Mouse (Mus musculus) testis, adult 2 months (tissue): ENCODE results near the gene Ifi202b. TPM values are rescaled to one million over a fixed set of nuclear protein-coding genes. Genes with fewer than 3 reads are reported as not detected.
"Not testable (repeated sequence)": the region's sequence is repeated elsewhere in the genome, so short reads cannot be mapped to it uniquely, and the experiment has no call there.

Experiments used
- H3K27ac ChIP-seq: fragments of 200-500 bp; 2 replicates; pipeline ENCODE4 v1.5.1; 2012; ENCODE audit warnings: low read depth, low read length; ENCODE audit not compliant: control insufficient read depth, insufficient read depth
- H3K27me3 ChIP-seq: fragments of 200-500 bp; 2 replicates; pipeline ENCODE4 v1.6.1; 2012; ENCODE audit warnings: mild to moderate bottlenecking, low read length, moderate library complexity; ENCODE audit not compliant: control insufficient read depth, insufficient read depth
- H3K36me3 ChIP-seq: fragments of 200-500 bp; 2 replicates; pipeline ENCODE4 v1.6.1; 2012; ENCODE audit warnings: mild to moderate bottlenecking, low read length; ENCODE audit not compliant: control insufficient read depth, insufficient read depth
- H3K4me1 ChIP-seq: fragments of 200-500 bp; 2 replicates; pipeline ENCODE4 v1.6.1; 2012; ENCODE audit warnings: low read length; ENCODE audit not compliant: control insufficient read depth, insufficient read depth
- H3K4me3 ChIP-seq: fragments of 200-500 bp; 2 replicates; pipeline ENCODE4 v1.5.1; 2012; ENCODE audit warnings: low read depth, mild to moderate bottlenecking, low read length, moderate library complexity, mixed read lengths; ENCODE audit not compliant: control insufficient read depth
- CTCF ChIP-seq: fragments of 200-500 bp; IDR thresholded peaks from 2 replicates; pipeline ENCODE4 v1.5.1; 2012; ENCODE audit warnings: low read depth, mild to moderate bottlenecking, inconsistent platforms, low read length, moderate library complexity; ENCODE audit not compliant: control insufficient read depth, insufficient read depth, insufficient replicate concordance
- POLR2A ChIP-seq: fragments of 200-500 bp; IDR thresholded peaks from 2 replicates; pipeline ENCODE4 v1.6.1; 2012; ENCODE audit warnings: low read depth, mild to moderate bottlenecking, inconsistent platforms, low read length, moderate library complexity; ENCODE audit not compliant: control insufficient read depth
- polyA plus RNA-seq: library from polyadenylated mRNA; depleted of rRNA; stranded (reverse); fragments of >200 nt; gene quantifications from 2 replicates; pipeline ENCODE4 v1.2.3, GENCODE M21; 2012

Ifi202b gene
- polyA plus RNA-seq, 1 experiment: not detected

DNA sequence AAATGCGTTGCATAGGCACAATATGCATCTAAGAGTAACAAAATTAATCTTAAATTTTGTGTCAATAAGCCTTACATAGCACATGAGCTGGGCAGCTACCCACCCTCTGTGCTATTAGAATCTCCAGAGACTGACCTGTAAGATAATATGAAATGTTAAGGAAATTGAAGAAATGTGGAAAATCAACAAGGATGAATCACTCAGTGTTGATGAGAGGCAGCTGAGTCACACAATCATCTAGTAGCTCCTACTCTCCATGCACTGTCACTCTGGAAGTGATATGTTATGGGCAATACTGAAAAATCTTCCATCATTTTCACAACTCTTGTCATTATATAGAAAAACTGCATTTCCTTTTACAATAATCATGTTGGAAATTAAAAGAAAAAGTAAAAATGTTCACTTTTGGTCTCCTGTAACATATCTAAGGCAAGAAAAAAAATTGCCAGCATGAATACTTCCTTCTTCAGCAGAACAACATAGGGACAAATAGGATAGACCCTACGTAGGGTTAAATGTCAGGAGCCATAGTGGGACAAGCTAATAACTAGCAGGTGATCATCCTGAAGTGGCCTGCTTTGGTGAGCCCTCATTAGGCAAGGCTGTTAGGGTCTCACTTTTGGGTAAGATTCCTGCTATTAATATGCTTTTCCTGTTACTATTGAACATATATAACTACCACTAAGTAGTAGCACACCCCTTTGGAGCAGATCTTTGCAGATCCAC lies 27.3 kb downstream of the Ifi202b start:
- H3K4me3 ChIP-seq: no peak overlapping the region
- TF ChIP-seq CTCF: no peak
- no peak for TF ChIP-seq POLR2A

DNA sequence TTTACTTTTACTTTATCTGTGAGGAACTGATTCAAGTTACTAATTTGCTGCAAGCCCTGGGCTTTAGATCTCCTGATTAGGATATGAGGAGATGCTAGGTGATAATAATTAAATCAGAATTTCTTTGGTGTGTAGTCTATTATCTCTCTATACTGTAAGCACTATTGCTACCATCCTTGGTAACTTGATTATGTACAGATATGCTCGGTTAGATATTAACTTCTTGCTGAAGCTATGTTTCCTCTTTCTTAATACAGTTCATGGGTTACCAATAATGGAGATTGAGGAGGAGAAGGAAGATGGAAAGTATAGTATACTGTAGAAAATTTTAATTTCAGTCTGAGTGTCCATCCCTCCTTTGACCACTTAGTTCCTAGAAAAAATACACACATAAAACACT lies 29.0 kb downstream of the Ifi202b start:
- TF ChIP-seq CTCF: no peak
- no peak for TF ChIP-seq POLR2A
- Histone ChIP-seq H3K4me1 (no peaks in the 10 kb centered on the region), H3K4me3 (no peak overlapping the region), H3K27me3 (no peaks in the 10 kb centered on the region), H3K36me3 (no peaks in the 10 kb centered on the region), H3K27ac (no peak overlapping the region)

More for the DNA sequence above, 27.3 kb downstream of the Ifi202b start:
- Histone ChIP-seq H3K27me3 (no peaks in the 10 kb centered on the region), H3K4me1 (no peaks in the 10 kb centered on the region), H3K36me3 (no peaks in the 10 kb centered on the region), H3K27ac (no peak overlapping the region)

DNA sequence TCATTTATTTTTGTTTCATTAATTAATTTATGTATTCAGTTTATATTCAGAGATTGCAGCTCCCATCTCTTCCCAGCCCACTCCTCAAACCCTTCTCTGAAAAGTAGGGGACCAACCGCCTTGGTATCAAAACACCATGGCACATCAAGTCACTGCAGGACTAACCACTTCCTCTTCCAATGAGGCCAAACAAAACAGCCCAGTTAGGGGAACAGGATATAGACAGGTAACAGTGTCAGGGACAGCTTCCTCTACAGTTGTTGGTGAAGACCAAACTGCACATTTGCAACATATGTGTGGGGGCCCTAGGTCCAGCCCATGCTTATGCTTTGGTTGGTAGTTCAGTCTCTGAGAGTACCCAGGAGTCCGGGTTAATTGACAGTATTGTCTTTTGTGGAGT lies 33.5 kb downstream of the Ifi202b start:
- H3K27ac ChIP-seq, H3K4me1 ChIP-seq, H3K36me3 ChIP-seq, H3K4me3 ChIP-seq, H3K27me3 ChIP-seq: not testable (repeated sequence)

DNA sequence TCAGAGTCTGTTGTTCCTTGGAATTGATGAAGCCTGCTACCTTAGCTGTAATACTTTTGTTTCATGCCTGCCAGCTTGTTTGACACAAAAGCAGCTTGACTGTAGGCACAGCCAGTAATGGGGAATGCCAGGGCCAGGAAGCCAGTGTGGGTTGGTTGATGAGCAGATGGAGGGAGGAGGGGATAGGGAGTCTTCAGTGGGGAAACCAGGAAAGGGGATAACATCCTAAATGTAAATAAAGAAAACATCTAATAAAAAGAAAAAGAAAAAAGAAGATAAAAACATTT lies 39.8 kb downstream of the Ifi202b start:
- not testable (repeated sequence) for H3K27ac ChIP-seq, H3K27me3 ChIP-seq, H3K36me3 ChIP-seq, H3K4me3 ChIP-seq, H3K4me1 ChIP-seq

DNA sequence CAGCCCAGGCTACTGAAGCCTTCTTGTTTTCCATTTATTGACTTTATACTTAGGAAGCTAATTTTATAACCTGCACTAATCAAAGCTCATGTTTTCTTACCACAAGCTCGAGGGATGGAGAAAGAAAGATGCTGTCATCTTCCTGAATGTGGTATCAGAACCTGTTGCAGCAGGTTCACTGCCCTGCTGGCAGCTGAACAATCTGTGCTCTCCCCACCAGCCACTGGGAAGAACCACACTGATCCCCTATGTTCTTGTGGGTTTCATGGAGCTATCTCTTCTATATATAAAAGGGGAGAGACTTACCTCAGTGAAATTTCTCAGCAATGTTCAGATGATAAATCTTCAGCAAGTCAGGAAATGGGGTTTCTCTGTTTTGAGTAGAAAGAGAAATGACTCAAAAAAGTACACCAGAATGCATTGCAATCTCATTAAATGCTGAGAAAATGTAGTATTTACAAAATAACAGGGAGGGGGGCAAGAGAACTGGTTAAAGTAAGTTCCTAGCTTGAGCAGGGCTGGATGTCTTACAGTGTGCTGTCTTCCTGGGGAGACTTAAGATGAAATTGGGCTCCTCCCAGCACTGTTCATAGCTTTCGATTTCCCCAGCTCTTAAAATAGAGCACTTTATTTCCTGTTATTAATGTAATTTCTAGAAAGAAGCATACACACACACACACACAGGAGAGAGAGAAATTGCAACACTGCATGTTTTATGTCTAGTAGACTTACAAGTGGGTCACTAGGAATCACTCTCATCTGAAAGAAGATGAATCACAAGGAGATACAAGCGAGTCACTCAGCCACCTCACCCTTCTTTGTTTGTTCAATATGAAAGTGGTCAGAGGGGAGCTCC lies 40.4 kb downstream of the Ifi202b start, which contains the start of the genes Mndal and Ifi203:
Mndal (minus strand) TSS at position 568 of the 856 bp plus-strand sequence.
Ifi203 (minus strand) TSS at position 749 of the 856 bp plus-strand sequence.
- not testable (repeated sequence) for H3K36me3 ChIP-seq

DNA sequence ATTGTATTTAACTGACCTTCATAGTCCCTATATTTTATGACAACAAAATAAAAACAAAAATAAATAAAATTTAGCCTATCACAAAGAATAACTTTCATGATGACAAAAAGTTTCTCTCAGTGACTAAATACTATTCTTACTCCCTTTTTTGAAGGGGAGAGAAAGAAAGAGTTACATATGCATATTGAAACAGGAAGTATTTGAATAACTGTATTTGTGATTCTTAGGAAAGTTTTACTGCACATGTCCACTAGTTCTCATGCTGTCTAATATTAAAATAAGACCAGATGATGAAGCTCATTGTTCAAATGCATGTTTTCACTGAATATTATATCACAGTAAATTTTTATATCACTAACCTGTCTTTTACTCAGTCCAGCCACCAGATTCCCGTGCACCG lies 41.0 kb downstream of the Ifi202b start:
- H3K27me3 ChIP-seq: not testable (repeated sequence)

More for the DNA sequence above, 40.4 kb downstream of the Ifi202b start, which contains the start of the genes Mndal and Ifi203:
- H3K27ac ChIP-seq, H3K4me1 ChIP-seq, H3K4me3 ChIP-seq, H3K27me3 ChIP-seq: not testable (repeated sequence)

DNA sequence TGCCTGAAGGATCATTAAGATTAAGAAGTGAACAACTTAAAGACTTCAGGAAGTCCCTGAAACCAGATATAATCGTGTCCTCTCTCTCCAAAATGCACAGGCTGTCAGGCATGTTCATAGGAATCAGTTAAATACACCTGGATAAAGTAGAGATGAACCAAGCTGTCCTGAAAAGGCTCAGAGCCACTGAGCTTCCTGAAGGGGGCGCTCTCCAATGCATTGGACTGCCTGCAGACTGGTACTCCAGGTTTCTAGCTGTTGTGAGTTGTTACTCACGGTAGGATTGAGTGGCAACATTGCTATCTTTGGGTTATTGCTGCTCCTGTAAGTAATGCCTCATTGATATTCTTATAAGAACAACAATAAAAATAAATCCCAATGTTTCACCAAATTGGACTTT lies 63.3 kb downstream of the Ifi202b start:
- H3K27ac ChIP-seq, H3K4me1 ChIP-seq, H3K36me3 ChIP-seq, H3K4me3 ChIP-seq, H3K27me3 ChIP-seq: not testable (repeated sequence)

More for the DNA sequence above, 41.0 kb downstream of the Ifi202b start:
- H3K4me3 ChIP-seq, H3K36me3 ChIP-seq, H3K4me1 ChIP-seq, H3K27ac ChIP-seq: not testable (repeated sequence)

DNA sequence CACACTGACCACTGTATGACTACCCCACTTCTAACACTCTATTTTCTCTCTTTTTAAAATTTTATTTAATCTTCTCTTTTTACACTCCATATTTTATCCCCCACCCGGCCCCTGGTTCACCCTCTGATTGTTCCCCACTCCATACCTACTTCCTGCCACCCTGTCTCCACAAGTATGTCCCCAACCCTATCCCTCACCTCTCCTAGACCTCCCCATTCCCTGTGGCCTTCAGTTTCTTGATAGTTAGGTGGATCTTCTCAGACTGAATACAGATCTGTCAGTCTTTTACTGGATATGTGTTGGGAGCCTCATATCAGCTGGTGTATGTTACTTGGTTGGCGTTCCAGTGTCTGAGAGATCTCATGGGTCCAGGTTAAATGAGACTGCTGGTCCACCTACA lies 68.0 kb downstream of the Ifi202b start:
- no peak overlapping the region for H3K27ac ChIP-seq
- no peaks in the 10 kb centered on the region for H3K4me1 ChIP-seq
- H3K4me3 ChIP-seq: no peak overlapping the region
- H3K36me3 ChIP-seq: no peaks in the 10 kb centered on the region
- H3K27me3 ChIP-seq: no peaks in the 10 kb centered on the region
- no peak for TF ChIP-seq POLR2A
- no peak for TF ChIP-seq CTCF

DNA sequence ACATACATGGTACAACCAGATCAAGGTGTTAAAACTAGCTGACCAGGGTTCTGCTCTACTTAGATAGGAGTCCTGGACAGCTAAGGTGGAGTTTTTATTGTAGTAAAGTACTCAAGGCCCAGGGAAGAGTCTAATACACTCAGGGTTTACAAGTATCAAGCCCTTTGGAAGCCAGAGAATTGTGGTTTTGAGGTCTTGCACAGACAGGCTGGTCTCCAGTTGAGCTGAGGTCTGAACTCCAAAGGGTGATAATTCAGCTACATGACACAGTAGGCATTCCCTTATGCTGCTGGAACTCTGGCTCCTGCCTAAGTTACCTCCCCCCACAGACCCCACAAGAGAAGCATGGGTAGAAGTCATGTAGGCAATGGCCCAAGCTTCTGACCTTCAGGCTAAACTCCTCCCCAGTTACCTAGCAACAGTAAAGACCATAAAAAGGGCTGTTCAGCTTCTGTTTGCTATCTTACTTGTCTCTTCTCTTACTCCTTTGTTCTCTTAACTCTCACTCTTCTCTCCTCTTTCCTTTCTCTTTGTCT lies 69.2 kb downstream of the Ifi202b start:
- H3K4me3 ChIP-seq, H3K27ac ChIP-seq, H3K36me3 ChIP-seq, H3K27me3 ChIP-seq, H3K4me1 ChIP-seq: not testable (repeated sequence)
